Mouse (Mus musculus): ENCODE data around the gene Aaas.
A peak's percentile ranks its signal among the peaks of the same experiment; 100 is the strongest.

Gene Aaas

GRCm38 (mm10) chr15:102296368-102297006, 54.1 kb downstream of the Aaas start:
- DNase-seq = no peak

DNA sequence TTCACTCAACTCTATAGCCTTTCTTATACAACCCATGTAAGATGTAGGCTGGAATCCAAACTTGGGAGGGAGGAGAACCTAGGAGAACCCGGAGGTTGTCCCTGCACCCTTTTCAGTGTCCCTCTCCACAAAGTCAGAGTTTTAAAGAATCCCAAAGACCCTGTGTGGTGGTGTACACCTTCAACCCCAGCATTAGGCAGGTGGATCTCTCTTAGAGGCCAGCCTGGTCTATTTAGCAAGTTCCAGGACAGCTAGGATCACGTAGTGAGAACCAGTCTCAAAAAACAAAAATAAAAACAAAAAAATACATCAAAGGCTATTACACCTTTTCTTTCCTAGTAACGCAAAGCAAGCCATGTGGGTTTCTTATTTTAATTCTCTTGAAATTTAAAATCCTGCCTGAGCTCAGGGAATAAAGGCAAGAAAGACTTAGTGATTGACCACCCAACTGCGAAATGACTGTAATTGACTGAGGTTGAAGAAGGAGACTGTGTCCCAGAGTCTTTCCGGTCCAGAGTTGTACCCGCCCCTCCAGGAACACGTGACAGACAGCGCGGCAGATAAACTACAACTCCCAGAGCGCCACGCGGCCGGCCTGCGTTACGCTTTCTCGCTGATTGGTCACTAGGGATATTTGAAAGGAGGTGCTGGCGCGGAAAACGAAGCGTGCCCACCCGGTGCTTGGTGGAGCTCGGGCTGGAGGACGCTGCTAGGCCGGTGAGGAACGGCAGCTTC, 54.8 kb downstream of the Aaas start, which contains the start of gene Espl1:
Gene Espl1 (plus strand): TSS at position 634 of the 735 bp plus-strand sequence.
- peak; percentile 96 for DNase-seq
